Mouse (Mus musculus): Measurements from ENCODE around the gene G6pc3.

Gene G6pc3

GRCm38 (mm10) chr11:102188980-102189379, 440 bp upstream of the G6pc3 start:
- no peak for DNase-seq (ENCODE audit: low spot score)

GRCm38 (mm10) chr11:102190848-102191247, 1.4 kb downstream of the G6pc3 start:
- no peak for DNase-seq (ENCODE audit: low spot score)

GRCm38 (mm10) chr11:102193657-102194440, 4.4 kb downstream of the G6pc3 start:
- no peak for DNase-seq (ENCODE audit: low spot score)

GRCm38 (mm10) chr11:102196018-102196797, 6.8 kb downstream of the G6pc3 start:
- no peak for DNase-seq (ENCODE audit: low spot score)

- DNase-seq (ENCODE audit: low spot score), result no peak
These were observed 8.8 kb downstream of the G6pc3 start for GRCm38 (mm10) chr11:102198245-102198644.

- DNase-seq (ENCODE audit: low spot score), result no peak
These were observed 10.4 kb downstream of the G6pc3 start for GRCm38 (mm10) chr11:102199856-102200255.

GRCm38 (mm10) chr11:102201408-102201821, 12.0 kb downstream of the G6pc3 start:
- no peak for DNase-seq (ENCODE audit: low spot score)

GRCm38 (mm10) chr11:102206481-102206880, 17.1 kb downstream of the G6pc3 start:
- DNase-seq (ENCODE audit: low spot score), result no peak

- no peak for DNase-seq (ENCODE audit: low spot score)
These were observed 18.7 kb downstream of the G6pc3 start for GRCm38 (mm10) chr11:102207825-102208777.

GRCm38 (mm10) chr11:102208846-102209245, 19.4 kb downstream of the G6pc3 start:
- DNase-seq (ENCODE audit: low spot score), result no peak

GRCm38 (mm10) chr11:102209742-102210141, 20.3 kb downstream of the G6pc3 start:
- no peak for DNase-seq (ENCODE audit: low spot score)

- DNase-seq (ENCODE audit: low spot score), result no peak
These were observed 20.8 kb downstream of the G6pc3 start for GRCm38 (mm10) chr11:102210185-102210584.

GRCm38 (mm10) chr11:102211011-102211410, 21.6 kb downstream of the G6pc3 start:
- DNase-seq (ENCODE audit: low spot score), result no peak

GRCm38 (mm10) chr11:102211936-102212341, 22.5 kb downstream of the G6pc3 start:
- DNase-seq (ENCODE audit: low spot score), result no peak

GRCm38 (mm10) chr11:102214430-102215156, 25.2 kb downstream of the G6pc3 start:
- no peak for DNase-seq (ENCODE audit: low spot score)

GRCm38 (mm10) chr11:102215511-102215910, 26.1 kb downstream of the G6pc3 start:
- no peak for DNase-seq (ENCODE audit: low spot score)

GRCm38 (mm10) chr11:102216056-102216885, 26.9 kb downstream of the G6pc3 start:
- no peak for DNase-seq (ENCODE audit: low spot score)

- no peak for DNase-seq (ENCODE audit: low spot score)
These were observed 27.4 kb downstream of the G6pc3 start for GRCm38 (mm10) chr11:102216886-102217240.

GRCm38 (mm10) chr11:102217396-102217795, 28.0 kb downstream of the G6pc3 start:
- no peak for DNase-seq (ENCODE audit: low spot score)

- no peak for DNase-seq (ENCODE audit: low spot score)
These were observed 28.5 kb downstream of the G6pc3 start for GRCm38 (mm10) chr11:102217876-102218430.

Data from layer of hippocampus, adult 9-10 months (tissue).